Mouse (Mus musculus): ENCODE measurements around the gene Slc25a40.
A peak's percentile ranks its signal among the peaks of the same experiment; 100 is the strongest.

The Slc25a40 gene

DNA sequence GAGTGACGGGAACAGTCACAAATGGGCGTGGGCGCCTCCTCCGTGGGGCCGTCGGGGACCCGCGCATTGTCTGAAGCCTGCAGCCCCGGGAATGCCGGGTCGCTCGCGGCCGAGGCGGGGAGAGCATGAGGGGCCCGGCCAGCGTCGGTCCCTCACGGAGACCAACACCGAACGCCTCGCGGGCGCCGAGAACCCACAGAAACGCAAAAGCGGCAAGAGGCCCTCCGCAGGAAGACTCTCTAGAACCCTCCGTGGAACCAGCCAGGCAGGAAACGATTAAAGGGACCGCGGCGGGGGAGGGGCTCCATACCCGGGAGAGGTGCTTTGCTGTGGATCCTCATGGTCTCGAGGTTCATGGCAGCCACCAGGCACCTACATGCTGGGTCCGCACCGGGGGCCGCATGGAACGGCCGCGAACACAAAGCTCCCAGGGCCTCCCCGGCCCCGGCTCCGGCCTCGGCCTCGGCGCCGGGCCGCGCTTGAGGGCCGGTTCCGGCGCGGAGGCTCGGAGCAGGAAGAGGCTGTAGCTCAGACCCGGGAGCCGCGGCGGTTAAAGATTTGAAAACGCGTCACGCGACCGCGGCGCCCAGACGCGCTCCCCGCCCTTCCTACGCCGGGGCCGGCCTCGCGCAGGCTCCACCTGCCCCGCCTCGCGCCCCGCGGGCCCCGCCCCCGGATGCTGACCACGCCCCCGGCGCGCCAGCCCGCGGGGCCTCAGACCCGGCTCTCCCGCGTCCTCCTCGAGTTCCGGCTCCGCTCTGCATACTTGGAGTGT is at the start of gene Slc25a40, which contains the start of gene Dbf4:
Gene Slc25a40 (plus strand): TSS at position 694 of the 775 bp plus-strand sequence.
Gene Dbf4 (minus strand): TSS at position 560 of the 775 bp plus-strand sequence.
- peak; percentile 61 to 86 for DNase-seq (ENCODE audit: low spot score in 2 of 2)

DNA sequence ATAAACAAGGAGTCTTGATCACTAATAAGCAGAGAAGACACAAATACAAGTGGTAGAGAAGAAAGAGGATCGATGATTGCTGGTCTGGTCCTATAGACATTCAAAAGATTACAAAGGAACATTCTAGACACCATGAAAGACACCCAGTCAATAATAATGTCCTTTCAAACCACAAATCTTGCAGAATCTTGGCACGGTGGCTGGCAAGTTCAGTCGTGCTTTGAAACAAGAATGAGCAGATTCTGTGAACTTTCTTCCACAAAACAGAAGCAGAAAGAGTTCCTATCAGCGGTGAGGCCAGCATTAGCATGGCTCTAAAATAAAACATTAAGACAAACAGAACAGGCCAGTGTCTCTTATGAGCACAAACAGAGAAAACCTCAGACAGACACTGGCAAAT is 49.2 kb upstream of the Slc25a40 start:
- no peak for DNase-seq (ENCODE audit: low spot score in 2 of 2)

- no peak for DNase-seq (ENCODE audit: low spot score in 2 of 2)
These were observed 48.2 kb upstream of the Slc25a40 start for GRCm38 (mm10) chr5:8374297-8374906.

DNA sequence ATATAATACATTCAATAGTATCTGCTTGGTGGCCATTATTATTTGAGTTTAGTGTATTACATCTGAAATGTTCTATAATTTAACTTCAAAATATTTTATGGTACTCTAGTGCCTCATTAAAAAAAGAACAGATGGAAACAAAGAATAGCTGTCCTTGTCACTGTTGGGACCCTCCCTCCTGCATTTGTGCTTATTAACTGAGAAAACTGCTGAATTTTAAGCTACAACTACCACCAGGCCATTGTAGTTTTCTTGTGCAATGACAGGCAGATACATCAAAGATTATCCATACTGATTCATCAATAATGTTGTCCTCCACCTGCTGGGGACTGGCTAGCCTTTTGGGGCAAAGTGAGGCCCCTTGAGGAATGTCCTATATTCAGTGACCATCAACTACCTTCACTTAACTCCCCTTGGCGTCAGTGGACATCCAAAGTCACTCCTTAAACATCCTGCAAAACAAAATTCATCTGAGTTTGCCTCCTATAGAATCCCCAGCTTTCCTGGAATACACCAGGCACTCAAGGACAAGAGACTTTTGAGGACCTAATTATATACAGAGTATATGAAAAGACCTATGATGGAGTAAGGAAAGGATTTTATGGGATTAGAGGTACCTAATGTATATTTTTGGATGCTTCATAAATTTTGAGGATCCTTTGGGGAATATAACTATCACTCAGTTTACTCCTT is 28.6 kb upstream of the Slc25a40 start:
- no peak for DNase-seq (ENCODE audit: low spot score in 2 of 2)

DNA sequence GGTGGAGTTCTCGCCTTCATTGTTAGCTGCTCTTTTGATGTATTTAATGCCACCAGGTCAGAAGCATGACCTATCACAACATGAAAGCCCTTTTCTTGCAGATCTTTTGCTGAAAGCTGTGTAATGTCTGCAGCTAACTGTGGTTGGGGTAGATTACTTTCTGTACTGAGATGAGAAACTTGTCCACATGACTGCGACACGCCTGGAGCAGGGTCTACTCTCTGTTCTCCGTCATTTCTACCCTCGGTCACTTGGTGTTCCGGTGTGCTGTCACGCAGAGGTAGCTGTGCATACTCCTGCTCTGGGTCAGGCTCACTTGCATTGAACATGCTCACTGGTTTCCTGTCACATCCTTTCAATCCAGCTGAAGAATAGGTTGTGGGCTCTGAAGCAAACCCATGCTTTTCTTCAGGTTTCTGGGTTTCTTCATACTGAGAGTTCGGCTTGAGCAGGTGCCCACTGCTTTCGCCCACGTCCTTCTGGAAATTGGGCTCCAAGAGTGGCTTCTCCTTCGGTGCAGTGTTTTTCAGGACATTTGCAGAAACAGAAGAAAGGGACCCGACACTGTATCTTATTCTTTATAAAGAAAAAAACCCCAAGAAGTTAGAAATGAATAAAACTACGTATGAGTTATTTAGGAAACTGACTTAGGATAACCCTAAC is 24.9 kb upstream of the Slc25a40 start:
- DNase-seq (ENCODE audit: low spot score in 2 of 2), result peak in 1 of 2 experiments; percentile 10

DNA sequence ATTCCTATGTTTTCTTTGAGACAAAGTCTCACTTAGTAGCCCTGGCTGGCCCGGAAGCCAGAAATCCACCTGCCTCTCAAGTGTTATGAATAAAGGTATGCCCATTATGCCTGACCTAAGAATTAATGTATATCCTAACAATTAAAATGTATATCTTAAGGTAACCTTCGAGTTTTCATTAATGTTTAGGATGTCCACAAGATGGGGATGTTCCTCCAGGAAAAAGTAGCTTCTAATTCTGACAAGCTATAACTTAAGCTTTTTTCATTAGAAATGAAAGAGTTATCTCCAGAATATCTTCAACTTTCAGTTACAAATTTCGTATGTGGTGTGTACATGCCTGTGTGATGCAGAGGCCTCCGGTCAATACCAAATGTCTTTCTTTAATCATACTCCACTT is 13.9 kb upstream of the Slc25a40 start:
- no peak for DNase-seq (ENCODE audit: low spot score in 2 of 2)

DNA sequence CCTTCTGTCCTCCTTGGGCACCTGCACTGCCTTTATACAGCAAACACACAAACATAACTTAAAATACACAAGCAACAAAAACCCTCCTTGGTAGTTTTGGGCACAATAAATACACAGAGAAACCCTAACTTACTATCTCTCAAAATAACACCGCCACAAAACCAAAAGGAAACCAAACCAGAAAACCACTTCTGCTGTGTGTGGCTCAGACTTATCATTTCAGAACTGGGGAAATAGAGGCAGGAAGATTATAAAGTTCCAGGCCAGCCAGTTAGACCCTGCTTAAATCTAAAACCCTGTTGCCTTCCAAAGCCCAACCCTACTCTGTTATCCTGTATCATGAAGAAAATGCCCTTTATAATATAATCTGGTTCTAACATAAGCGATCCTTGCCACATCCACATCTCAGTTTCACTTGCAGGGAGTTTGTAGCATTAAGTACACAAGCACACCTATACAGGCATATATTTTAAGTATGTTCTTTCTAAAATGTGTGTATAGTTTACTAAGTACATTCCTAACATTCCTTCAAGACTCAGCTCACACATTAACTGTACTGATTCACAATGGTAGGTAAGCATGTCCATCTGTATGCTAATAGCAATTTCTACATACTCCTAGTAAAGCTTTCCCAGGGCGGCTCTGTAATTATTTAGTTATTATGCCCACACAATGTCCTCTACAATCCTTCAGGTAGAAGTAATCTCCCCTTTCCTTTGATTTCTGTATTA is 5.8 kb upstream of the Slc25a40 start:
- DNase-seq (ENCODE audit: low spot score in 2 of 2), result no peak

DNA sequence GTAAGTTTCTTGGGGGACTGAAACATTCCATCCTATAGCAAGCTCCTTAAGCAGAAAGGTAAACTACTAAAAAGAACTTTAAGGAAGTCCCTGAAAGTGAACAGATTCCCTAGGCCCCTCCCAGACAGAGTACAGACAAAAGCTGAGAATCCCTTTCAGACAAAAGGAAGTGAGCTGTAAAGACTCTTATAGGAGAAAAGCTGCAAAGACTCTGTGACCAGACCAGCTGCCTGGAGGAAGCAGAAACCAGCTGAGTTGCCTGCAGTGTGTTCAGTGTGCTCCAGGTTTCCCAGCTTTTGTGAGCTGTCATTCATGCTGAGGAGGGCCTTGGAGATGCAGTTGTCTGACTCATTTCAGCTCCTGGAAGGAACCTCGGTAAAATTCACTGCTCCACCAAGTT is 5.2 kb upstream of the Slc25a40 start:
- no peak for DNase-seq (ENCODE audit: low spot score in 2 of 2)

DNA sequence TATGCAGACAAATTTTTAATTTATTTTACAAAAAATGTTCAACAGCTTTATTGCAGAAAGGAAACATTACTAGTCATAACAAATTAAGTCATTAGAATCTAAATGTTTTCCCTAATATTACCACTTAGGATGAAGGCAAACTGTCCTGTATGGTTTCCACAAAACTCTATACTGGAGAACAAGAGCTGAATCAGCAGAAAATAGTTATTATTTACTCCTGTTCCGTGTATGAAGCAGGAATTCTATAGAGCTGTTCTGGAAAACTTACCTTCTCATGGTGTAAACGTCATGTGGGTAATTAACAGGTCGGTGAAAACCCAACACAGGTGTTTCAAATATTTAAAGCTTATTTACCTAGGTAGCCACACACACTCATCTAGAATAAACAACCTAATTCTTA is 1.2 kb upstream of the Slc25a40 start:
- no peak for DNase-seq (ENCODE audit: low spot score in 2 of 2)

- DNase-seq (ENCODE audit: low spot score in 2 of 2), result peak in 1 of 2 experiments; percentile 4
These were observed 580 bp downstream of the Slc25a40 start for GRCm38 (mm10) chr5:8422932-8423928.

- no peak for DNase-seq (ENCODE audit: low spot score in 2 of 2)
These were observed 1.5 kb downstream of the Slc25a40 start for GRCm38 (mm10) chr5:8424116-8424515.

- no peak for DNase-seq (ENCODE audit: low spot score in 2 of 2)
These were observed 3.2 kb downstream of the Slc25a40 start for GRCm38 (mm10) chr5:8425899-8426298.

DNA sequence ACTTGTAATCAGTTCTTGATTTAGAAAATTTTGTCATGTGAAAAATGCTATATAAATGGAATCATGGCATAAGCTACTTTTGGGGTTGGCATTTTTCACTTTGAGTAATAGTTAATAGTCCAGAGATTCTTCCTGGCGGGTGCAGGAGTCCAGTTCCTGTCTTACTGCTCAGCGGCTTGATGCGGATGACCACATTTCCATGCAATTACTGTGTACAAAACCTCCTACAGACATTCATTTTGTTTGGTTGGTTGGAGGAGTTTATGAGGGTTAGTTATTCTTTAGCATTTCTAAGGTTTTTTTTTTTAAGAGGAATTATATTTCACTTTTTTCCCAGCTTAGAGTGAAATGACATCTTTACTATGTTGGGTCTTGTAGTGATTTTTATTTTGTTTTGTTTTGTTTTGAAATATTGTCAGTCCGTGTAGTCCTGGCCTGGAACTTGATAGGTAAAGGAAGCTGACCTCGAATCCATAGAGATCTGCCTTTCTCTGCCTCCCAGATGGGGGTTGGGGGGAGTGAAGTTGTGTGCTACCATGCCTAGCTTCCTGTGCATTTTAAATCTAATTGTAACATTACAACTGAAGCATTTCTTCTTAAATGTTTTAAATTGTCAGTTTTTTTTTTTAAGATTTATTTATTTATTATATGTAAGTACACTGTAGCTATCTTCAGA is 15.0 kb downstream of the Slc25a40 start:
- no peak for DNase-seq (ENCODE audit: low spot score in 2 of 2)

DNA sequence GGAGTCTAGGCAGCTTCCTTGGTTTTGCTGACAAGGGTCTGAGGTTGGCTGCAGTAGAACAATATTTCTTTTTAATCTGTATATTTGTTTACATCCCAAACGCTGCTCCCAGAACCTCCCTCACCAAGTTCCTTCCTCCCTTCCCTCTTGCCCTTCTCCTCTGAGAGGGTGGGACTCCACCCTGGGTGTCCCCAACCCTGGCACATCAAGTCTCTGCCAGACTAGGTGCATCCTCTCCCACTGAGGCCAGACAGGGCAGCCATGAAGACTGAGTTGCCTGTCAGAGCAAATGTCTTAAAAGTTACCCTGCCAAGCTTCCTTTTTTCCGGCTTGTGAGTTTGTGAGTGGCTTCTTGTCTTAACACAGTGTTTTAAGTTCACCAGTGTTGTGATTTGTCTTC is 16.4 kb downstream of the Slc25a40 start:
- no peak for DNase-seq (ENCODE audit: low spot score in 2 of 2)

DNA sequence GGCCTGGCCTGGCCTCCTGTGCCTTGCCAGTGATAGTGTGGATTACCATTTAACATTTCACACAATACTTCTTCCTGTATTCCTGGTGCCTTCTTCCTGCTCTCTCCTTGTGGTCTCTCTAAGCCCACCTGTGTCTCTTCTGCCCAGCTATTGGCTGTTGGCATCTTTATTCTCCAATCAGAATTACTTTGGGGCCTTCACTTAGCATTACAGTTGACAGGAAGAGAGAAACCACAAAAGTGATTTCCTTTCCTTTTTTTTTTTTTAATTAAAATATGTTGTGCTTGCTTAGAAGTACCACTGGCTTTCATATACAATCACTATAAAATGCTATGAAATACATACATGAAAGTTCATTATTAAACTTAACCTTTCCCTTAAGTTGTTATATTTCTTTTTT is 32.9 kb downstream of the Slc25a40 start:
- DNase-seq (ENCODE audit: low spot score in 2 of 2), result no peak

DNA sequence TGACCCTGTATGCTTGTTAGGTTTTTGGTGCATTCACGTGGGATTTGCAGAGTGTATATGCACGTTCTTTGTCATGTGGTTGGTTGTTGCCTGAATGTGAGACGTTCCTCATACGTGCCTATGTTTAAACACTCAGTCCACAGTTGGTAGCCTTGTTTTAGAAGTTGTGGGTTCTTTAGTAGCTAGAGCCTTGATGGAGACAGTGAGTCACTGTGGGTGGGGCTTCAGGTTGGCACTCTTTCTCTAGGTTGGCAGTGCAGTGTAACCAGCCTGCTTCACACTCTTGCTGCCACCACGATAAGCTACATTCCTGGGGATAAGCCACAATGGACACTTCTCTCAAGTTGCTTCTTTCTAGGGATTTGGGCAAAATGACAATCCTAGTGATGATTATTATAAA is 33.9 kb downstream of the Slc25a40 start:
- no peak for DNase-seq (ENCODE audit: low spot score in 2 of 2)

GRCm38 (mm10) chr5:8487989-8488700 is 65.5 kb downstream of the Slc25a40 start:
- no peak for DNase-seq (ENCODE audit: low spot score in 2 of 2)

GRCm38 (mm10) chr5:8488701-8489297 is 66.1 kb downstream of the Slc25a40 start:
- DNase-seq (ENCODE audit: low spot score in 2 of 2), result no peak
